Mouse (Mus musculus) stomach, postnatal 0 days (tissue): Measurements from ENCODE around the gene Nkx2-3. TPM values are rescaled to one million over a fixed set of nuclear protein-coding genes. Genes with fewer than 3 reads are reported as not detected.

Experiments used
- ATAC-seq: fragments of 200-750 bp; cut with Nextera tagmentation; 2 replicates; pipeline ENCODE4 v1.8.0; 2017; ENCODE audit not compliant: low FRiP score, low TSS enrichment
- DNase-seq: peaks from one replicate; pipeline ENCODE4 v3.0.0-alpha.2; 2016; ENCODE audit warnings: low spot score
- H3K27ac ChIP-seq: fragments of 300-500 bp; sonication (generic); replicated peaks from 2 replicates; pipeline ENCODE4 v1.5.1; 2014; ENCODE audit warnings: mild to moderate bottlenecking, control low read depth
- H3K27me3 ChIP-seq: fragments of 300-500 bp; sonication (generic); 2 replicates; pipeline ENCODE4 v1.6.1; 2014; ENCODE audit warnings: low read length; ENCODE audit not compliant: control insufficient read depth, insufficient read depth
- H3K36me3 ChIP-seq: fragments of 300-500 bp; sonication (generic); 2 replicates; pipeline ENCODE4 v1.6.1; 2014; ENCODE audit warnings: low read length, mixed read lengths; ENCODE audit not compliant: control insufficient read depth, insufficient read depth
- H3K4me1 ChIP-seq: fragments of 300-500 bp; sonication (generic); replicated peaks from 2 replicates; pipeline ENCODE4 v1.6.1; 2014; ENCODE audit warnings: antibody characterized with exemption; ENCODE audit not compliant: control insufficient read depth, insufficient read depth
- H3K4me2 ChIP-seq: fragments of 300-500 bp; sonication (generic); replicated peaks from 2 replicates; pipeline ENCODE4 v1.6.1; 2014; ENCODE audit warnings: low read depth, mild to moderate bottlenecking, control low read depth, moderate library complexity
- H3K4me3 ChIP-seq: fragments of 300-500 bp; sonication (generic); 2 replicates; pipeline ENCODE4 v1.5.1; 2014; ENCODE audit warnings: low read depth, low read length, control low read depth
- H3K9ac ChIP-seq: fragments of 300-500 bp; sonication (generic); 2 replicates; pipeline ENCODE4 v1.6.1; 2014; ENCODE audit warnings: mild to moderate bottlenecking, low read length, control low read depth, mixed read lengths
- H3K9me3 ChIP-seq: fragments of 300-500 bp; sonication (generic); 2 replicates; pipeline ENCODE4 v1.6.1; 2016; ENCODE audit warnings: low read length; ENCODE audit not compliant: control insufficient read depth
- CTCF ChIP-seq: IDR thresholded peaks from 2 replicates; pipeline ENCODE4 v1.5.1; 2016; ENCODE audit warnings: antibody characterized with exemption, low read depth, mild to moderate bottlenecking, moderate library complexity
- EP300 ChIP-seq: optimal IDR thresholded peaks from 2 replicates; pipeline ENCODE3; 2016; ENCODE audit warnings: antibody characterized with exemption
- WGBS: fragments of 180-500 bp; shearing (Covaris S2); extraction: QIAGEN DNeasy Blood & Tissue Kit; methylation state at CpG from one replicate; pipeline ENCODE4 v1.1.7; 2014; 5-methylcytosine and 5-hydroxymethylcytosine counted together
- polyA plus RNA-seq: library from polyadenylated mRNA; unstranded; fragments of >200 nt; fragmentation: Nextera tagmentation; extraction: Ambion mirVana; gene quantifications from 2 replicates; pipeline ENCODE4 v1.2.1, GENCODE M21; 2015

Gene Nkx2-3
- polyA plus RNA-seq, 1 experiment from 2014 or later = 5.7 TPM

DNA sequence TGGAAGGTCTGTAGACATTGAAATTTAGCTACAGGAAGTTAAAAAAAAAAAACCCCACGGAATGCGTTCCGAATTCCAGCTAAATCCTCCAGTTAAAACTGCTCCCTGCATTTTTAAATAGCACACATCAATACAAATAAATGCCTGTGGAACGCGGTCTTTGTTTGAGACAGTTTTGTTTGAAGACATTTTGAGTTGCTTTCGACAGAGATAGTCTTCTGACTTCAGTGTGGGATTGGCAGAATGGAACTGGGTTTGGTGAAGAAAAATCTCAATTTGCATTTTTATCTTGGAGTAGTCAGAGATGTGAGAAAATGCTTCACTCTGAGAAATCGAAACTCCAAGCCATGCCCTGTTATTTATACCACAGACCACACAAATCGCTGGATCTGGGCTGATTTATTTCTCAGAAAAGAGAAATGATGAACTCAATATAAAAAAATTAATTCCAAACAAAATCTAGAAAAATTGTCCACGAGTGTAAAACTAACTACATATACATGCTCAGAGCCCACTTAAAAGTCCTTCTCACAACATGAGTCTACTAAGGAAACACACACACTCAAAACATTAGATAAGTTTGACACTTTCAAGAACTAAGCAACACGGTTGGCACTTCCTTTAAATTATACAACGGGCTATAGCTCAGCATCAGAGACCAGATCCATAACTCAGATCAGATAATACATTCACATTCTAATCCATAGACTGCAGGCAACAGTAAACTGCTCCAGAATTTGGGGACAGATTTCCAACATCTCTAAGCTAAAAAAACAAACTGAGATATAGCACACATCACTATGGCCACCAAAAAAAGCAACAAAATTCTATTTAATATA is 4.1 kb upstream of the Nkx2-3 start:
- H3K27me3 ChIP-seq = peaks cover 40% of the 10 kb centered on the region
- 2% methylated on average over 11 of the region's 11 CpGs for WGBS

GRCm38 (mm10) chr19:43608711-43609457 is 3.2 kb upstream of the Nkx2-3 start:
- no peaks in the 10 kb centered on the region for H3K4me1 ChIP-seq
- TF ChIP-seq EP300 (no peak), CTCF (no peak)
- H3K27ac ChIP-seq = no peak overlapping the region
- no peak overlapping the region for H3K4me3 ChIP-seq
- H3K27me3 ChIP-seq = peaks cover 40% of the 10 kb centered on the region
- 12% methylated on average over 8 of the region's 8 CpGs for WGBS
- no peak overlapping the region for H3K9ac ChIP-seq
- no peak for ATAC-seq
- no peak overlapping the region for H3K4me2 ChIP-seq
- H3K36me3 ChIP-seq = no peaks in the 10 kb centered on the region
- no peaks in the 10 kb centered on the region for H3K9me3 ChIP-seq
- DNase-seq = no peak

More for the DNA sequence above, 4.1 kb upstream of the Nkx2-3 start:
- Histone ChIP-seq H3K4me3 (no peak overlapping the region; the same call in 1 of the 2 replicates), H3K9ac (no peak overlapping the region), H3K36me3 (no peaks in the 10 kb centered on the region), H3K9me3 (no peaks in the 10 kb centered on the region), H3K27ac (no peak overlapping the region), H3K4me2 (no peak overlapping the region), H3K4me1 (no peaks in the 10 kb centered on the region)
- TF ChIP-seq CTCF (no peak), EP300 (no peak)
- DNase-seq (no peak), ATAC-seq (no peak)

- no peak overlapping the region for H3K27ac ChIP-seq
- WGBS = 5% methylated on average over 25 of the region's 25 CpGs
- no peak for ATAC-seq
- H3K4me2 ChIP-seq = peak overlapping the region; percentile 5; the same call in 1 of the 2 replicates
- peaks cover 40% of the 10 kb centered on the region for H3K27me3 ChIP-seq
- no peaks in the 10 kb centered on the region for H3K4me1 ChIP-seq
- H3K9ac ChIP-seq = no peak overlapping the region
- no peaks in the 10 kb centered on the region for H3K9me3 ChIP-seq
- TF ChIP-seq EP300 (no peak), CTCF (no peak)
- DNase-seq = no peak
- H3K36me3 ChIP-seq = no peaks in the 10 kb centered on the region
- H3K4me3 ChIP-seq = peak overlapping the region; percentile 18; the same call in 1 of the 2 replicates
Observed at GRCm38 (mm10) chr19:43609458-43610330, 2.4 kb upstream of the Nkx2-3 start.

- Histone ChIP-seq H3K36me3 (no peaks in the 10 kb centered on the region), H3K27ac (no peak overlapping the region), H3K9me3 (no peaks in the 10 kb centered on the region), H3K4me2 (peak overlapping the region; percentile 5; the same call in 1 of the 2 replicates), H3K9ac (no peak overlapping the region), H3K4me3 (0 out of 2 replicates have a peak overlapping the region, but pooled peaks have one; percentile 12), H3K27me3 (peaks cover 39% of the 10 kb centered on the region), H3K4me1 (no peaks in the 10 kb centered on the region)
- no peak for DNase-seq
- ATAC-seq = no peak
- WGBS = 6% methylated on average over 32 of the region's 32 CpGs
- TF ChIP-seq EP300 = no peak
- TF ChIP-seq CTCF = no peak
Observed at GRCm38 (mm10) chr19:43610341-43610848, 1.7 kb upstream of the Nkx2-3 start.

GRCm38 (mm10) chr19:43611110-43611509 is 1.0 kb upstream of the Nkx2-3 start:
- Histone ChIP-seq H3K27ac (no peak overlapping the region), H3K9ac (no peak overlapping the region)
- 39% methylated on average over 8 of the region's 8 CpGs for WGBS

More at GRCm38 (mm10) chr19:43611110-43611509, 1.0 kb upstream of the Nkx2-3 start:
- Histone ChIP-seq H3K4me3 (no peak overlapping the region), H3K4me1 (no peaks in the 10 kb centered on the region), H3K36me3 (no peaks in the 10 kb centered on the region), H3K27me3 (peaks cover 42% of the 10 kb centered on the region), H3K4me2 (no peak overlapping the region), H3K9me3 (no peaks in the 10 kb centered on the region)
- TF ChIP-seq EP300 (no peak), CTCF (no peak)
- no peak for ATAC-seq
- DNase-seq = no peak
